Mouse (Mus musculus) CD8-positive naive resting alpha-beta T cell, adult 57 days (primary cell): Measurements from ENCODE around the gene Minar1. TPM values are rescaled to one million over a fixed set of nuclear protein-coding genes. Genes with fewer than 3 reads are reported as not detected.

Experiments
- total RNA-seq: library from RNA; stranded (reverse); gene quantifications from one replicate; pipeline ENCODE4 v1.2.4, GENCODE M21; 2023

Minar1 gene
- not detected for total RNA-seq

DNA sequence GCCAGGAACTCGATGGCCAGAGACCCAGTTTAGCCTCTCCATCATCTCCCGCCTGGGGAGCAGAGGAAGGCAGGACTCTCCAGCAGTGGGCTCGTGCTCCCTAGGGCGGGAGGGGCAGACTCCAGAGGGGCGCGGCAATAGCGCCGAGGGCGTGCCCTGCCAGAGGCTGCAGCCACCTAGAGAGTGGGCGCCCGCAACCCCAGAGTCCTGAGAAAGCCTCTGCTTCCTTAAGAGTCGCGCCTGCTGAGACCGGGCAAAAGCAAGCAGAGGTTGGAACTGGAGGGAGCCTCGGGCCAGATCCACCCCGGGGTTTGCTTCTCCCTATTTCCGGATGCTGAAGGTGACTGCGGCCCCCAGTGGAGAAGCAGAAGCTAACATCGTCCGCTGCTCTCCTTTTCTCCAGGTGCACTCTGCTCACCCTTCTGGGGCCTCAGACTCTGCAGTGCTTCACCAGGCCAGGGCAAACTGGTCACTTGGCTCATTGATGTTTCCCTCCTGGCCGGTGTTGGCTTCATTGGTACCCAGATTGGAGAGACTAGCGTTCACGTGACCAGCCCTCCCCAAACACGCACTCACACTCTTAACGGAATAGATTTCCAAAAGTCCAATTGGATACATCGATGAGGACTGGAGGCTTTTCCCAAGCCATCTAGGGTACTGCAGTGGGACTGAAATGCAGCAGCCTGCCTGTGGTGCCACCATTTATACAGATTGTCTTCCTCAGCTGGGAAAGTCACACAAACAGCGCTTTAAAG, at the start of gene Minar1:
Gene Minar1, minus strand, starts transcription at position 120 of the 755 bp plus-strand sequence.

Other genes with a start within 250 kb of the Minar1 start
- 23.5 TPM for gene Tmed3, start 81.9 kb upstream of the Minar1 start, total RNA-seq
- gene Ankrd34c, start 115.3 kb upstream of the Minar1 start, total RNA-seq: not detected